Mouse (Mus musculus) liver, embryonic 14.5 days (tissue): ENCODE measurements around the gene Med1. TPM values are rescaled to one million over a fixed set of nuclear protein-coding genes. Genes with fewer than 3 reads are reported as not detected.

Experiments
- ATAC-seq: fragments of 200-750 bp; cut with Nextera tagmentation; 2 replicates; pipeline ENCODE4 v1.8.0; 2017; ENCODE audit warnings: moderate number of reproducible peaks, mild to moderate bottlenecking, moderate library complexity; ENCODE audit not compliant: insufficient read depth
- DNase-seq, 3 experiments: peaks; one replicate each; pipeline ENCODE4 v3.0.0-alpha.2; 2012 to 2013; ENCODE audit warnings: low read depth in 3 of 3, low spot score in 3 of 3
- H3K27ac ChIP-seq: fragments of 300-500 bp; sonication (generic); 2 replicates; pipeline ENCODE4 v1.5.1; 2014; ENCODE audit warnings: moderate library complexity, mild to moderate bottlenecking, control low read depth, inconsistent platforms
- H3K27me3 ChIP-seq: fragments of 300-500 bp; sonication (generic); 2 replicates; pipeline ENCODE4 v1.6.1; 2014; ENCODE audit warnings: mild to moderate bottlenecking, low read length, moderate library complexity; ENCODE audit not compliant: control insufficient read depth, insufficient read depth
- H3K36me3 ChIP-seq: fragments of 300-500 bp; sonication (generic); replicated peaks from 2 replicates; pipeline ENCODE4 v1.6.1; 2014; ENCODE audit warnings: low read depth; ENCODE audit not compliant: control insufficient read depth, insufficient read depth
- H3K4me1 ChIP-seq, 2 experiments: fragments of 200-500 bp in 1 of 2; fragments of 300-500 bp in 1 of 2; sonication (generic) in 1 of 2; replicated peaks; 2 replicates each; pipeline ENCODE4 v1.6.1; 2012 to 2014; ENCODE audit warnings: antibody characterized with exemption in 1 of 2, inconsistent platforms in 1 of 2, low read length in 1 of 2; ENCODE audit not compliant: control insufficient read depth in 2 of 2, insufficient read depth in 2 of 2
- H3K4me2 ChIP-seq: fragments of 300-500 bp; sonication (generic); 2 replicates; pipeline ENCODE4 v1.6.1; 2014; ENCODE audit warnings: low read depth, mild to moderate bottlenecking, control low read depth, moderate library complexity
- H3K4me3 ChIP-seq, 2 experiments: fragments of 200-500 bp in 1 of 2; fragments of 300-500 bp in 1 of 2; sonication (generic) in 1 of 2; 2 replicates each; pipeline ENCODE4 v1.5.1; 2012 to 2014; ENCODE audit warnings: low read depth in 2 of 2, low read length in 2 of 2, mild to moderate bottlenecking in 2 of 2, control low read depth in 1 of 2, inconsistent platforms in 1 of 2, moderate library complexity in 1 of 2; ENCODE audit not compliant: insufficient read depth in 1 of 2
- H3K9ac ChIP-seq: fragments of 300-500 bp; sonication (generic); replicated peaks from 2 replicates; pipeline ENCODE4 v1.6.1; 2014; ENCODE audit warnings: mild to moderate bottlenecking, control low read depth, moderate library complexity
- H3K9me3 ChIP-seq: fragments of 300-500 bp; sonication (generic); 2 replicates; pipeline ENCODE4 v1.6.1; 2016; ENCODE audit warnings: low read length, mixed read lengths; ENCODE audit not compliant: control insufficient read depth
- CTCF ChIP-seq: IDR thresholded peaks from 2 replicates; pipeline ENCODE4 v1.5.1; 2016; ENCODE audit warnings: antibody characterized with exemption, low read depth, control low read depth
- EP300 ChIP-seq: IDR thresholded peaks from 2 replicates; pipeline ENCODE4 v1.6.1; 2016; ENCODE audit warnings: antibody characterized with exemption, low read depth
- WGBS: fragments of 180-500 bp; shearing (Covaris S2); extraction: QIAGEN DNeasy Blood & Tissue Kit; methylation state at CpG from one replicate; pipeline ENCODE4 v1.1.7; 2014; ENCODE audit not compliant: insufficient replicate concordance; 5-methylcytosine and 5-hydroxymethylcytosine counted together
- microRNA-seq: library from miRNA; unstranded; fragments of <30 nt; microRNA quantifications from one replicate; pipeline ENCODE4, GENCODE M21; 2016
- polyA plus RNA-seq, 2 experiments: library from polyadenylated mRNA; depleted of rRNA in 1 of 2; stranded (reverse) in 1 of 2; unstranded in 1 of 2; fragments of >200 nt; fragmentation: Nextera tagmentation in 1 of 2; extraction: Ambion mirVana in 1 of 2; gene quantifications; 2 replicates each; pipeline versions ENCODE4 v1.2.1 to v1.2.3; 2012 to 2014

The Med1 gene
- polyA plus RNA-seq, 2 experiments, result 8.7 to 19.7 TPM

- H3K27me3 ChIP-seq, result no peaks in the 10 kb centered on the region
- TF ChIP-seq EP300, result no peak
- no peak for TF ChIP-seq CTCF
- H3K27ac ChIP-seq, result no peak overlapping the region
- no peaks in the 10 kb centered on the region for H3K9me3 ChIP-seq
- no peaks in the 10 kb centered on the region for H3K36me3 ChIP-seq
- H3K4me2 ChIP-seq, result no peak overlapping the region
- no peak overlapping the region for H3K9ac ChIP-seq
- ATAC-seq (no peak), DNase-seq (no peak)
- H3K4me3 ChIP-seq, result no peak overlapping the region
- 63% methylated on average over 4 of the region's 4 CpGs for WGBS
- H3K4me1 ChIP-seq, result no peaks in the 10 kb centered on the region
Observed at GRCm38 (mm10) chr11:98134951-98135350, 58.1 kb downstream of the Med1 start.

DNA sequence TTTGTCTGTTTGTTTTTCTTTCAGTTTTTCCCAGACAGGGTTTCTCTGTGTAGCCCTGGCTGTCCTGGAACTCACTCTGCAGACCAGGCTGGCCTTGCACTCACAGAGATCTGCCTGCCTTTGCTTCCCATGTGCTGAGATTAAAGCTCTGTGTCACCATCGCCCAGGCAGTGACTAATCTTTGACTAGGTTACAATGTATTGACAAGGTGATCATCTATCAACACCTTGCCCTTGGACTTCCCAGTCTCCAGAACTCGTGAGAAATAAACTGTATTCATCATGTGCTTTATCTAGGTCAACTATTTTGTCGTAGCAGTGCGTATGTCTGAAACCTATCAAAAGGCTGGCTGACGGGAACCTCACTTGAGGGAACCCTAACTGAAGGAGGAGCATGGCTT, 69.7 kb downstream of the Med1 start:
- H3K9ac ChIP-seq, result no peak overlapping the region
- no peak for TF ChIP-seq CTCF
- TF ChIP-seq EP300, result no peak
- H3K9me3 ChIP-seq, result no peaks in the 10 kb centered on the region
- DNase-seq (no peak), ATAC-seq (no peak)
- no peak overlapping the region for H3K4me3 ChIP-seq
- no peaks in the 10 kb centered on the region for H3K4me1 ChIP-seq
- no peaks in the 10 kb centered on the region for H3K36me3 ChIP-seq
- 77% methylated on average over 5 of the region's 5 CpGs for WGBS
- no peak overlapping the region for H3K4me2 ChIP-seq
- no peak overlapping the region for H3K27ac ChIP-seq
- H3K27me3 ChIP-seq, result no peaks in the 10 kb centered on the region

DNA sequence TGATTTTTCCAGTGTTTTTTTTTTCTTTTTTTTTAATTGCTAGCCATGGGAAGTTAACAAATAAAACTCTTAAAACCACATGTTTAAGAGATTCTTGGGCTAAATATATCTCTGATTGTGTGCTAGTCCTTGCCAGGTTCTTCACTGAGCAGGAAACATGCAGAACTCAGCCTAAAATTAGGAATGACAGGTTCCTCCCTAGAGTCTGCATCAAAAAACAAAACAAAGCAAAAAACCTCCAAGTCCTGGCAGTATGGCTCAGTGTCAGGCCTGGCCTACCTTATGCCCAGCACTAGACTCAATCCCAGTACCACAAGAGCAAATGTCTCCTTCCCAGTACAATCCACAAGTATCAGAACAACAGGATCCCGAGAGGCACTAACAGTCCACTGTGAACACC, 78.7 kb downstream of the Med1 start:
- H3K4me1 ChIP-seq, result no peaks in the 10 kb centered on the region
- DNase-seq (no peak), ATAC-seq (no peak)
- H3K4me2 ChIP-seq, result no peak overlapping the region
- no peak overlapping the region for H3K27ac ChIP-seq
- H3K27me3 ChIP-seq, result no peaks in the 10 kb centered on the region
- WGBS, result 86% methylated on average over 1 of the region's 1 CpGs
- H3K9me3 ChIP-seq, result no peaks in the 10 kb centered on the region
- H3K36me3 ChIP-seq, result no peaks in the 10 kb centered on the region; the same call in 1 of the 2 replicates
- H3K4me3 ChIP-seq, result no peak overlapping the region
- no peak for TF ChIP-seq CTCF
- TF ChIP-seq EP300, result no peak
- H3K9ac ChIP-seq, result no peak overlapping the region

- H3K27me3 ChIP-seq, result no peaks in the 10 kb centered on the region
- ATAC-seq (no peak), DNase-seq (no peak)
- H3K36me3 ChIP-seq, result no peaks in the 10 kb centered on the region; the same call in 1 of the 2 replicates
- H3K9ac ChIP-seq, result no peak overlapping the region
- WGBS, result 62% methylated on average over 4 of the region's 4 CpGs
- H3K27ac ChIP-seq, result no peak overlapping the region
- no peak overlapping the region for H3K4me2 ChIP-seq
- H3K9me3 ChIP-seq, result no peaks in the 10 kb centered on the region
- H3K4me3 ChIP-seq, result no peak overlapping the region
- TF ChIP-seq CTCF (no peak), EP300 (no peak)
- no peaks in the 10 kb centered on the region for H3K4me1 ChIP-seq
Observed at GRCm38 (mm10) chr11:98113504-98113903, 79.6 kb downstream of the Med1 start.

DNA sequence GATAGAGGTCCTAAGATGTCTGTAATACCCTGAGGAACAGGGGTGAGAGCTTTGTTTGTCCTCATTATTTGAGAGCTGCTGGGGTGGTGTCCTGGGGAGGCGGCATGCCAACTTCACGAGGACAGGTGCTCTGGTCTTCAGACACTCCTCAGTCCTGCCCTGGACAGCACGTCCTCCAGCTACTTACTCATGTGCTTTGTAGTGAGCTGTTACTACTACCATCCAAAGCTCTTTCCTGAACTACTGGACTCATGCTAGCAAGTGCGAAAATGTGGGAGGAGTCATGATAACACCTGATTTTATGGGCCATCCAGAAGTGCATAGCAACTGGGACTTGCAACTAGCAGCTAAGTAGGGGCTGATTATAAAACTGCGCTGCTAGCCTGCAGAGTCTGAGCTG, 83.4 kb downstream of the Med1 start:
- ATAC-seq, result no peak
- 78% methylated on average over 5 of the region's 5 CpGs for WGBS
- Histone ChIP-seq H3K4me1 (no peaks in the 10 kb centered on the region), H3K36me3 (no peaks in the 10 kb centered on the region; the same call in 1 of the 2 replicates), H3K27ac (no peak overlapping the region), H3K4me2 (no peak overlapping the region), H3K9me3 (no peaks in the 10 kb centered on the region), H3K9ac (no peak overlapping the region), H3K27me3 (no peaks in the 10 kb centered on the region), H3K4me3 (no peak overlapping the region)
- TF ChIP-seq EP300, result no peak
- no peak for TF ChIP-seq CTCF
- DNase-seq, result no peak

Small RNA genes lying within 50 kb of the gene (microRNA-seq; reads per million reads assigned to microRNA genes)
- not detected for gene Gm27399

Other genes starting within 250 kb of the Med1 start
- 0.38 and 0.45 TPM in 2 replicates for gene Plxdc1, start 206.8 kb downstream of the Med1 start, polyA plus RNA-seq (2012; rRNA removed)
- 0.20 and 0.58 TPM in 2 replicates for gene Plxdc1, start 206.8 kb downstream of the Med1 start, polyA plus RNA-seq (2014; fragmentation: Nextera tagmentation; extraction: Ambion mirVana)
- gene Arl5c, start 197.1 kb downstream of the Med1 start, polyA plus RNA-seq (2012; rRNA removed), result 1.8 and 2.2 TPM in 2 replicates
- gene Arl5c, start 197.1 kb downstream of the Med1 start, polyA plus RNA-seq (2014; fragmentation: Nextera tagmentation; extraction: Ambion mirVana), result 6.0 and 6.4 TPM in 2 replicates
- 0.38 and 0.60 TPM in 2 replicates for gene Cacnb1, start 170.3 kb downstream of the Med1 start, polyA plus RNA-seq (2012; rRNA removed)
- gene Cacnb1, start 170.3 kb downstream of the Med1 start, polyA plus RNA-seq (2014; fragmentation: Nextera tagmentation; extraction: Ambion mirVana), result 0.21 TPM in 1 of 2 replicates, not detected in the other
- 713 and 1,005 TPM in 2 replicates for gene Rpl19, start 166.6 kb downstream of the Med1 start, polyA plus RNA-seq (2012; rRNA removed)
- gene Rpl19, start 166.6 kb downstream of the Med1 start, polyA plus RNA-seq (2014; fragmentation: Nextera tagmentation; extraction: Ambion mirVana), result 717 and 735 TPM in 2 replicates
- 0.02 TPM in 1 of 2 replicates, not detected in the other for gene Stac2, start 139.8 kb downstream of the Med1 start, polyA plus RNA-seq (2012; rRNA removed)
- not detected in 2 replicates for gene Stac2, start 139.8 kb downstream of the Med1 start, polyA plus RNA-seq (2014; fragmentation: Nextera tagmentation; extraction: Ambion mirVana)
- gene Fbxl20, start 42.9 kb downstream of the Med1 start, polyA plus RNA-seq (2012; rRNA removed), result 2.0 and 2.3 TPM in 2 replicates
- gene Fbxl20, start 42.9 kb downstream of the Med1 start, polyA plus RNA-seq (2014; fragmentation: Nextera tagmentation; extraction: Ambion mirVana), result 3.4 and 5.9 TPM in 2 replicates
- 8.2 and 9.8 TPM in 2 replicates for gene Cdk12, start 9.8 kb upstream of the Med1 start, polyA plus RNA-seq (2012; rRNA removed)
- 4.7 and 5.5 TPM in 2 replicates for gene Cdk12, start 9.8 kb upstream of the Med1 start, polyA plus RNA-seq (2014; fragmentation: Nextera tagmentation; extraction: Ambion mirVana)
- gene Neurod2, start 136.4 kb upstream of the Med1 start, polyA plus RNA-seq (2012; rRNA removed), result 0.18 TPM in 1 of 2 replicates, not detected in the other
- not detected in 2 replicates for gene Neurod2, start 136.4 kb upstream of the Med1 start, polyA plus RNA-seq (2014; fragmentation: Nextera tagmentation; extraction: Ambion mirVana)
- gene Ppp1r1b, start 155.1 kb upstream of the Med1 start, polyA plus RNA-seq (2012; rRNA removed), result 0.04 and 0.21 TPM in 2 replicates
- 0.17 and 0.19 TPM in 2 replicates for gene Ppp1r1b, start 155.1 kb upstream of the Med1 start, polyA plus RNA-seq (2014; fragmentation: Nextera tagmentation; extraction: Ambion mirVana)
- 15.7 and 16.8 TPM in 2 replicates for gene Stard3, start 165.1 kb upstream of the Med1 start, polyA plus RNA-seq (2012; rRNA removed)
- 11.6 and 11.9 TPM in 2 replicates for gene Stard3, start 165.1 kb upstream of the Med1 start, polyA plus RNA-seq (2014; fragmentation: Nextera tagmentation; extraction: Ambion mirVana)
- 0.03 TPM in 1 of 2 replicates, not detected in the other for gene Tcap, start 190.5 kb upstream of the Med1 start, polyA plus RNA-seq (2012; rRNA removed)
- gene Tcap, start 190.5 kb upstream of the Med1 start, polyA plus RNA-seq (2014; fragmentation: Nextera tagmentation; extraction: Ambion mirVana), result not detected in 2 replicates
- gene Pnmt, start 193.2 kb upstream of the Med1 start, polyA plus RNA-seq (2012; rRNA removed), result not detected in 2 replicates
- gene Pnmt, start 193.2 kb upstream of the Med1 start, polyA plus RNA-seq (2014; fragmentation: Nextera tagmentation; extraction: Ambion mirVana), result not detected in 2 replicates
- gene Pgap3, start 207.2 kb upstream of the Med1 start, polyA plus RNA-seq (2012; rRNA removed), result 3.3 and 3.9 TPM in 2 replicates
- 2.7 and 3.4 TPM in 2 replicates for gene Pgap3, start 207.2 kb upstream of the Med1 start, polyA plus RNA-seq (2014; fragmentation: Nextera tagmentation; extraction: Ambion mirVana)
- 1.1 and 1.2 TPM in 2 replicates for gene Erbb2, start 219.2 kb upstream of the Med1 start, polyA plus RNA-seq (2012; rRNA removed)
- 1.6 TPM in 2 replicates for gene Erbb2, start 219.2 kb upstream of the Med1 start, polyA plus RNA-seq (2014; fragmentation: Nextera tagmentation; extraction: Ambion mirVana)
- gene Mien1, start 245.7 kb upstream of the Med1 start, polyA plus RNA-seq (2012; rRNA removed), result 21.6 and 31.1 TPM in 2 replicates
- gene Mien1, start 245.7 kb upstream of the Med1 start, polyA plus RNA-seq (2014; fragmentation: Nextera tagmentation; extraction: Ambion mirVana), result 58.5 and 61.5 TPM in 2 replicates